Mouse (Mus musculus) midbrain, embryonic 16.5 days (tissue): ENCODE measurements around the gene Plcd3. TPM values are rescaled to one million over a fixed set of nuclear protein-coding genes. Genes with fewer than 3 reads are reported as not detected.

ENCODE experiments used
- ATAC-seq: fragments of 200-750 bp; cut with Nextera tagmentation; 2 replicates; pipeline ENCODE4 v1.8.0; 2017; ENCODE audit warnings: moderate TSS enrichment
- H3K27ac ChIP-seq: fragments of 300-500 bp; sonication (generic); 2 replicates; pipeline ENCODE4 v1.5.1; 2014; ENCODE audit warnings: mild to moderate bottlenecking, low read length, mixed read lengths
- H3K27me3 ChIP-seq: fragments of 300-500 bp; sonication (generic); 2 replicates; pipeline ENCODE4 v1.6.1; 2014; ENCODE audit warnings: low read depth, low read length, mixed read lengths; ENCODE audit not compliant: control insufficient read depth, insufficient read depth
- H3K36me3 ChIP-seq: fragments of 300-500 bp; sonication (generic); 2 replicates; pipeline ENCODE4 v1.6.1; 2014; ENCODE audit warnings: mild to moderate bottlenecking, low read length, moderate library complexity, mixed read lengths; ENCODE audit not compliant: control insufficient read depth, insufficient read depth
- H3K4me1 ChIP-seq: fragments of 300-500 bp; sonication (generic); 2 replicates; pipeline ENCODE4 v1.6.1; 2014; ENCODE audit warnings: mild to moderate bottlenecking, low read length, mixed read lengths; ENCODE audit not compliant: control insufficient read depth, insufficient read depth
- H3K4me2 ChIP-seq: fragments of 300-500 bp; sonication (generic); 2 replicates; pipeline ENCODE4 v1.6.1; 2014; ENCODE audit warnings: mild to moderate bottlenecking, low read length, mixed read lengths
- H3K4me3 ChIP-seq: fragments of 300-500 bp; sonication (generic); 2 replicates; pipeline ENCODE4 v1.5.1; 2014; ENCODE audit warnings: low read depth, mild to moderate bottlenecking, low read length, moderate library complexity, mixed read lengths
- H3K9ac ChIP-seq: fragments of 300-500 bp; sonication (generic); 2 replicates; pipeline ENCODE4 v1.6.1; 2014; ENCODE audit warnings: low read depth, low read length, mixed read lengths
- H3K9me3 ChIP-seq: fragments of 300-500 bp; sonication (generic); replicated peaks from 2 replicates; pipeline ENCODE4 v1.6.1; 2014; ENCODE audit warnings: mild to moderate bottlenecking, low read length, mixed read lengths; ENCODE audit not compliant: control insufficient read depth, poor library complexity, severe bottlenecking
- WGBS: fragments of 180-500 bp; shearing (Covaris S2); extraction: QIAGEN DNeasy Blood & Tissue Kit; methylation state at CpG from one replicate; pipeline ENCODE4 v1.1.7; 2014; 5-methylcytosine and 5-hydroxymethylcytosine counted together
- polyA plus RNA-seq: library from polyadenylated mRNA; unstranded; fragments of >200 nt; fragmentation: Nextera tagmentation; extraction: Ambion mirVana; gene quantifications from 2 replicates; pipeline ENCODE4 v1.2.1, GENCODE M21; 2015

The Plcd3 gene
- polyA plus RNA-seq, 1 experiment from 2014 or later: 3.6 TPM

DNA sequence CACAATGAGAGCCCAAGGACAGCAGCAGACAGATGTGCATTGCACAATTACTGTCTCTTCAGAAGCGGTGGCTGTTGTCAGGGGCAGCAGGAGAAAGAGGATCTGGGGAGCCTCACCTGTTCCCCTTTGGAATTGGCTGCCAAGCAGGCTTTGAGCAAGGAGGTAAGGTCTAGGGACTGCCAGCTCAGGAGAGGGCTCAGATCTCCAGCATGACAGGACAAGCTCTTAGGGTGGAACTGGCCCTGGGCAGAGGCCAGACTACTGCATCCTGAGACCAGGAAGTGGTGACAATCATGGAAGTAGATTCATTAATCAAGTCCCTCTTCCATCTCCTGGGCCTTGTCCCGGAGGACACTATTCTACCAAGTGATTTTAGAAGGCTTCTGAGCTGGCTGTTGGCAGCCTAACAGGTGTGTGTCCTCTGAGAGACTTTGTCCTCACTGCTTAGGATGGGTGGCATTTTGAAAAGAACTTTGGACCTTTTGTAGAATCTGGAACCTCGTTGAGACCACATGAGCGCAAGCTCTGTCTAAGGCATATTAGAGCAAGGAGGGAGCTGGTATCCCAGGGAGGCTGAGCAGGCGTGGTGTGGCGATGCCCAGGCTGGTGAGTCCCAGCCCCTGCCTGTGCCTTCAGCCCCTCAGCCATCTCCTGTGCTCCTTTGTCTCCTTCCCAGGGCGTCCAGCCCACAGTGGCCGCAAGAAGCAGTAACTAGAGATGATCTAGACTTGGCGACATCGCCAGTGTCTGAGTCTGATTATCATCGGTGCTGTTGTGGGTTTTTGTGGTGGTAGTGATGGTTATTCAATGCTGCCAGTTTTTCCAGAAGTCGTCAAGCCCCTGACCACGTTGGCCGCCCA lies 35.0 kb downstream of the Plcd3 start:
- no peak overlapping the region for H3K27ac ChIP-seq
- no peaks in the 10 kb centered on the region for H3K9me3 ChIP-seq
- H3K4me1 ChIP-seq: no peaks in the 10 kb centered on the region
- H3K4me2 ChIP-seq: no peak overlapping the region
- H3K4me3 ChIP-seq: no peak overlapping the region
- 95% methylated on average over 14 of the region's 14 CpGs for WGBS
- H3K9ac ChIP-seq: no peak overlapping the region
- no peak for ATAC-seq
- no peaks in the 10 kb centered on the region for H3K27me3 ChIP-seq
- peaks cover 38% of the 10 kb centered on the region for H3K36me3 ChIP-seq

DNA sequence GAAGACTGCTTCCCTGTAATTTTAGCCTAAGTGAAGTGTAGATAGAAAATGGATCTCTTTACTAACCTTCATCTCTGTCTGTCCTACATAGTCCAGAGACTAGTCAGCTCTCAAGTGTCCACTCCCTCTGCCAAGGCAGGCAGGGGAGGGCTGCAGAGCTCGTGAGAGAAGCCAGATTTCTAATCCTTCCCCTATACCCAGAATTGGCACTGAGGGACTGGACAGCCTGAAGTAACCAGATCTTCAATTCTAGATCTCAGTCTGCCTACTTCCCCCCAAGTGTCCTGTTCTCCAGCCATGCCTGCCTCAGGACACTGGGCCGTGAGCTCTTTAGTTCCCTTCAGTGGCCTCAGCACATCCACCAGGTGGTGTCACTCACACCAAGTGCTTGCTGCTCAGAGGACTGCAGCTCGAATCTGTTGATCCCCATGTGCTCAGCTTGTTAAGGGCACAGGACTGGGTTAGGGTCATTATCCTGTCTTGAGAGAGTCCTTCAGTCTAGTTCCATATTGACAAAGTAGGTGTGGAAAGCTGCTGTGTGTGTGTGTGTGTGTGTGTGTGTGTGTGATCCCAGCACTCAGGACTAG lies 42.9 kb downstream of the Plcd3 start:
- Histone ChIP-seq H3K27ac (no peak overlapping the region), H3K36me3 (peaks cover 30% of the 10 kb centered on the region), H3K9ac (no peak overlapping the region), H3K4me3 (no peak overlapping the region), H3K4me2 (no peak overlapping the region), H3K4me1 (no peaks in the 10 kb centered on the region), H3K27me3 (no peaks in the 10 kb centered on the region), H3K9me3 (no peaks in the 10 kb centered on the region)
- WGBS: 80% methylated on average over 3 of the region's 3 CpGs
- ATAC-seq: no peak

- WGBS: 95% methylated on average over 7 of the region's 7 CpGs
- no peak overlapping the region for H3K4me2 ChIP-seq
- no peaks in the 10 kb centered on the region for H3K9me3 ChIP-seq
- H3K27ac ChIP-seq: no peak overlapping the region
- H3K9ac ChIP-seq: no peak overlapping the region
- no peak overlapping the region for H3K4me3 ChIP-seq
- no peaks in the 10 kb centered on the region for H3K27me3 ChIP-seq
- no peak for ATAC-seq
- H3K4me1 ChIP-seq: no peaks in the 10 kb centered on the region
- peaks cover 23% of the 10 kb centered on the region for H3K36me3 ChIP-seq
These were observed 44.8 kb downstream of the Plcd3 start for GRCm38 (mm10) chr11:103056636-103057035.

- H3K4me1 ChIP-seq: no peaks in the 10 kb centered on the region
- H3K9ac ChIP-seq: no peak overlapping the region
- H3K36me3 ChIP-seq: peaks cover 19% of the 10 kb centered on the region; the same call in 1 of the 2 replicates
- no peaks in the 10 kb centered on the region for H3K9me3 ChIP-seq
- no peak overlapping the region for H3K4me3 ChIP-seq
- WGBS: 41% methylated on average over 6 of the region's 6 CpGs
- no peaks in the 10 kb centered on the region for H3K27me3 ChIP-seq
- 0 out of 2 replicates have a peak, but pooled peaks have one; percentile 32 for ATAC-seq
- no peak overlapping the region for H3K4me2 ChIP-seq
- no peak overlapping the region for H3K27ac ChIP-seq
These were observed 46.7 kb downstream of the Plcd3 start for GRCm38 (mm10) chr11:103054798-103055197.

DNA sequence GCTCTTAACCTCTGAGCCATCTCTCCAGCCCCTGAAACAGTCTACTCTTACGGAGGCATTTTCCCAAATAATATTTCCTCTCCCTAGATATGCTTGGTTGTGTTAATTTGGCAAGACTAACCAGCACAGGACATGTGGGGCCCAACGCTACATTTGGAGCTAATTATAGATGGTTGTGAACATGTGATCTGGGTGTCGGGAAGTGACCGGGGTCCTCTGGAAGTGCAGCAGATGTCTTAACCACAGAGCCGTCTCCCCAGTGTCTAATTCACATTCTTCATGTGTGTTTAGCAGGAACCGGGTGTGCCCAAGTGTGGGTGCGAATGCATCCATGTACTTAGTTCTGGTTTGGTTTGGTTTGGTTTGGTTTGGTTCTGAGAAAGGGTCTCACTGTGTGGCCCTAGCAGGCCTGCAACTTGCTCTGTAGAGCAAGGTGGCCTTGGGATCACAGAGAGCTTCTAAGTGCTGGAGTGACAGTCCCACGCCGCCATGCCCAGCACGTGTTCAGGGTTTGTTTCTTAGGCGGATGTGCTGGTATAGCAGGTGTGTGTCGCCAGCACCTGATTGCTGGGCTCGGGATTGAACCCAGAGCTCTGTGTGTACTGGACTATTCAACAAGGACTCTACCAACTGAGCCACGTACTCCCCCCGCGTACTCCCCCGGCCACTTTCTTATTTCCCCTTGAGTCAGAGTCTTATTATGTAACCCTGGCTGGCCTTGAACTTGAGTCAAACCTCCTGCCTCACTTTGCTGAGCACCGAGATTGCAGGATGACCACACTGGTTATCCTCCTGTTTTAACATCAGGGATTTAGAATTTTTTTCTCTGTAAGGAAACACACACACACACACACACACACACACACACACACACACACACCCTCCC lies 48.0 kb downstream of the Plcd3 start:
- no peaks in the 10 kb centered on the region for H3K4me1 ChIP-seq
- H3K4me3 ChIP-seq: no peak overlapping the region
- no peak overlapping the region for H3K27ac ChIP-seq
- no peaks in the 10 kb centered on the region for H3K9me3 ChIP-seq
- H3K4me2 ChIP-seq: no peak overlapping the region
- ATAC-seq: no peak
- H3K36me3 ChIP-seq: peaks cover 14% of the 10 kb centered on the region; the same call in 1 of the 2 replicates
- H3K9ac ChIP-seq: no peak overlapping the region
- WGBS: 96% methylated on average over 18 of the region's 18 CpGs
- no peaks in the 10 kb centered on the region for H3K27me3 ChIP-seq

GRCm38 (mm10) chr11:103052078-103052477 lies 49.4 kb downstream of the Plcd3 start:
- H3K36me3 ChIP-seq: peaks cover 8% of the 10 kb centered on the region; the same call in 1 of the 2 replicates
- no peak overlapping the region for H3K4me2 ChIP-seq
- no peak overlapping the region for H3K4me3 ChIP-seq
- no peak overlapping the region for H3K27ac ChIP-seq
- WGBS: 93% methylated on average over 6 of the region's 6 CpGs
- no peaks in the 10 kb centered on the region for H3K27me3 ChIP-seq
- no peak for ATAC-seq
- no peaks in the 10 kb centered on the region for H3K9me3 ChIP-seq
- no peaks in the 10 kb centered on the region for H3K4me1 ChIP-seq
- no peak overlapping the region for H3K9ac ChIP-seq

DNA sequence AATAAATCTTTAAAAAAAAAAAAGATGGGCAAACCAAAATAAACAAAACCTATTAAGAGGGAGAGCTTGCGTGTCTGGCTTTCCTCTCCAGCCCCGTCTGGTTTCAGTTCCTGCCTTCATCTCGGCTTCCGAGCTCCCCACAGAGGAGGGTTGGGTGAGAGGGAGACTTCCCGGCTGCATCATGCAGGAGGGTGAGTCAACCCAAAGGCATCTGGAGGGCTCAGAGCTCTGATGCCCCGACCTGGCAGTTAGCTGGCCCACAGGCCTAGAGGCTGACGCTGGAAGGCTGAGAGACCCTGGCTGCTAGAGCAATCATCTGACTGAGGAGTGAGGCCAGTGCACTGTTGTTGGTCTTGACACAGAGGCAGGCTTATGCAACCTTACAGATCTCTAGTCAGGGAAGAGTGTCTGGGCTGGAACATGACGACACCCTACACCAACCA lies 50.2 kb downstream of the Plcd3 start:
- no peaks in the 10 kb centered on the region for H3K4me1 ChIP-seq
- no peak for ATAC-seq
- H3K4me3 ChIP-seq: no peak overlapping the region
- no peak overlapping the region for H3K27ac ChIP-seq
- 89% methylated on average over 8 of the region's 8 CpGs for WGBS
- H3K4me2 ChIP-seq: no peak overlapping the region
- no peak overlapping the region for H3K9ac ChIP-seq
- H3K36me3 ChIP-seq: peaks cover 5% of the 10 kb centered on the region; the same call in 1 of the 2 replicates
- H3K9me3 ChIP-seq: no peaks in the 10 kb centered on the region
- no peaks in the 10 kb centered on the region for H3K27me3 ChIP-seq

GRCm38 (mm10) chr11:103050153-103050552 lies 51.3 kb downstream of the Plcd3 start:
- no peak for ATAC-seq
- H3K9ac ChIP-seq: no peak overlapping the region
- 92% methylated on average over 9 of the region's 9 CpGs for WGBS

More at GRCm38 (mm10) chr11:103050153-103050552, 51.3 kb downstream of the Plcd3 start:
- no peaks in the 10 kb centered on the region for H3K9me3 ChIP-seq
- peaks cover 8% of the 10 kb centered on the region for H3K36me3 ChIP-seq
- H3K4me2 ChIP-seq: no peak overlapping the region
- no peaks in the 10 kb centered on the region for H3K4me1 ChIP-seq
- no peak overlapping the region for H3K4me3 ChIP-seq
- no peaks in the 10 kb centered on the region for H3K27me3 ChIP-seq
- no peak overlapping the region for H3K27ac ChIP-seq
